Mouse (Mus musculus): ENCODE results near the gene Cmc1. TPM values are rescaled to one million over a fixed set of nuclear protein-coding genes. Genes with fewer than 3 reads are reported as not detected.

Cmc1 gene
- polyA plus RNA-seq, 1 experiment from 2014 or later: 50.8 TPM

GRCm38 (mm10) chr9:118108527-118109011 lies 41.4 kb downstream of the Cmc1 start:
- Histone ChIP-seq H3K9ac (no peak overlapping the region), H3K36me3 (no peaks in the 10 kb centered on the region), H3K4me3 (replicated peaks) (no peak overlapping the region), H3K27me3 (replicated peaks) (no peaks in the 10 kb centered on the region), H3K27ac (no peak overlapping the region), H3K4me2 (no peak overlapping the region), H3K4me1 (no peaks in the 10 kb centered on the region), H3K9me3 (no peaks in the 10 kb centered on the region)
- WGBS: 63% methylated on average over 4 of the region's 4 CpGs
- no peak for ATAC-seq (ENCODE audit: insufficient read depth, low FRiP score, low read depth)

- no peaks in the 10 kb centered on the region for H3K27me3 ChIP-seq (replicated peaks)
- 84% methylated on average over 2 of the region's 2 CpGs for WGBS
- no peak for ATAC-seq (ENCODE audit: insufficient read depth, low FRiP score, low read depth)
These were observed 48.2 kb downstream of the Cmc1 start for GRCm38 (mm10) chr9:118101802-118102201.

GRCm38 (mm10) chr9:118100484-118100883 lies 49.5 kb downstream of the Cmc1 start:
- no peaks in the 10 kb centered on the region for H3K4me1 ChIP-seq
- 93% methylated on average over 2 of the region's 2 CpGs for WGBS
- no peaks in the 10 kb centered on the region for H3K36me3 ChIP-seq
- H3K4me2 ChIP-seq: no peak overlapping the region
- no peak overlapping the region for H3K9ac ChIP-seq
- no peak overlapping the region for H3K27ac ChIP-seq
- no peaks in the 10 kb centered on the region for H3K27me3 ChIP-seq (replicated peaks)
- H3K9me3 ChIP-seq: no peaks in the 10 kb centered on the region
- no peak overlapping the region for H3K4me3 ChIP-seq (replicated peaks)
- no peak for ATAC-seq (ENCODE audit: insufficient read depth, low FRiP score, low read depth)

More at GRCm38 (mm10) chr9:118101802-118102201, 48.2 kb downstream of the Cmc1 start:
- Histone ChIP-seq H3K9me3 (no peaks in the 10 kb centered on the region), H3K9ac (no peak overlapping the region), H3K4me1 (no peaks in the 10 kb centered on the region), H3K4me2 (no peak overlapping the region), H3K36me3 (no peaks in the 10 kb centered on the region), H3K27ac (no peak overlapping the region), H3K4me3 (replicated peaks) (no peak overlapping the region)

GRCm38 (mm10) chr9:118099395-118099794 lies 50.6 kb downstream of the Cmc1 start:
- WGBS: 43% methylated on average over 4 of the region's 4 CpGs
- ATAC-seq (ENCODE audit: insufficient read depth, low FRiP score, low read depth): no peak

GRCm38 (mm10) chr9:118083834-118084233 lies 66.1 kb downstream of the Cmc1 start:
- 87% methylated on average over 4 of the region's 4 CpGs for WGBS
- no peaks in the 10 kb centered on the region; the same call in 1 of the 2 replicates for H3K4me1 ChIP-seq
- no peaks in the 10 kb centered on the region for H3K9me3 ChIP-seq
- H3K9ac ChIP-seq: no peak overlapping the region
- H3K27ac ChIP-seq: no peak overlapping the region
- H3K27me3 ChIP-seq (replicated peaks): no peaks in the 10 kb centered on the region
- no peak for ATAC-seq (ENCODE audit: insufficient read depth, low FRiP score, low read depth)
- no peak overlapping the region for H3K4me2 ChIP-seq
- H3K36me3 ChIP-seq: no peaks in the 10 kb centered on the region
- H3K4me3 ChIP-seq (replicated peaks): no peak overlapping the region

More at GRCm38 (mm10) chr9:118099395-118099794, 50.6 kb downstream of the Cmc1 start:
- no peak overlapping the region for H3K9ac ChIP-seq
- no peak overlapping the region for H3K4me2 ChIP-seq
- H3K4me3 ChIP-seq (replicated peaks): no peak overlapping the region
- no peak overlapping the region for H3K27ac ChIP-seq
- no peaks in the 10 kb centered on the region for H3K9me3 ChIP-seq
- H3K36me3 ChIP-seq: no peaks in the 10 kb centered on the region
- no peaks in the 10 kb centered on the region for H3K27me3 ChIP-seq (replicated peaks)
- H3K4me1 ChIP-seq: no peaks in the 10 kb centered on the region

- H3K4me1 ChIP-seq: no peaks in the 10 kb centered on the region; the same call in 1 of the 2 replicates
- no peaks in the 10 kb centered on the region for H3K36me3 ChIP-seq
- ATAC-seq (ENCODE audit: insufficient read depth, low FRiP score, low read depth): no peak
- no peak overlapping the region for H3K9ac ChIP-seq
- peak overlapping the region; percentile 51; the same call in 1 of the 2 replicates for H3K27ac ChIP-seq
- 23% methylated on average over 22 of the region's 22 CpGs for WGBS
- H3K4me3 ChIP-seq (replicated peaks): peak overlapping the region; percentile 37
- H3K4me2 ChIP-seq: peak overlapping the region; percentile 63
- H3K9me3 ChIP-seq: no peaks in the 10 kb centered on the region
- H3K27me3 ChIP-seq (replicated peaks): no peaks in the 10 kb centered on the region
These were observed 67.2 kb downstream of the Cmc1 start for GRCm38 (mm10) chr9:118082575-118083431.

GRCm38 (mm10) chr9:118073358-118073757 lies 76.6 kb downstream of the Cmc1 start:
- Histone ChIP-seq H3K27ac (no peak overlapping the region), H3K9ac (no peak overlapping the region), H3K4me3 (replicated peaks) (no peak overlapping the region), H3K36me3 (peaks cover under 1% of the 10 kb centered on the region; the same call in 1 of the 2 replicates), H3K9me3 (no peaks in the 10 kb centered on the region), H3K27me3 (replicated peaks) (no peaks in the 10 kb centered on the region), H3K4me1 (no peaks in the 10 kb centered on the region), H3K4me2 (no peak overlapping the region)
- ATAC-seq (ENCODE audit: insufficient read depth, low FRiP score, low read depth): no peak
- WGBS: 84% methylated on average over 3 of the region's 3 CpGs

GRCm38 (mm10) chr9:118072101-118072500 lies 77.9 kb downstream of the Cmc1 start:
- Histone ChIP-seq H3K27ac (no peak overlapping the region), H3K4me1 (no peaks in the 10 kb centered on the region), H3K9ac (no peak overlapping the region), H3K36me3 (peaks cover 7% of the 10 kb centered on the region), H3K9me3 (no peaks in the 10 kb centered on the region), H3K4me2 (no peak overlapping the region), H3K27me3 (replicated peaks) (no peaks in the 10 kb centered on the region), H3K4me3 (replicated peaks) (no peak overlapping the region)
- peak; percentile 58; the same call in 1 of the 2 replicates for ATAC-seq (ENCODE audit: insufficient read depth, low FRiP score, low read depth)
- 81% methylated on average over 5 of the region's 5 CpGs for WGBS

- no peak overlapping the region for H3K9ac ChIP-seq
- H3K36me3 ChIP-seq: peaks cover 10% of the 10 kb centered on the region
- H3K9me3 ChIP-seq: no peaks in the 10 kb centered on the region
- H3K27me3 ChIP-seq (replicated peaks): no peaks in the 10 kb centered on the region
- no peak overlapping the region for H3K4me2 ChIP-seq
- no peak overlapping the region for H3K27ac ChIP-seq
- H3K4me3 ChIP-seq (replicated peaks): no peak overlapping the region
- no peaks in the 10 kb centered on the region for H3K4me1 ChIP-seq
- 89% methylated on average over 3 of the region's 3 CpGs for WGBS
- no peak for ATAC-seq (ENCODE audit: insufficient read depth, low FRiP score, low read depth)
These were observed 78.6 kb downstream of the Cmc1 start for GRCm38 (mm10) chr9:118071337-118071736.

- Histone ChIP-seq H3K4me3 (replicated peaks) (no peak overlapping the region), H3K27ac (no peak overlapping the region), H3K27me3 (replicated peaks) (no peaks in the 10 kb centered on the region), H3K4me1 (no peaks in the 10 kb centered on the region), H3K9ac (no peak overlapping the region), H3K36me3 (peaks cover 10% of the 10 kb centered on the region), H3K9me3 (no peaks in the 10 kb centered on the region), H3K4me2 (no peak overlapping the region)
- no peak for ATAC-seq (ENCODE audit: insufficient read depth, low FRiP score, low read depth)
- WGBS: 93% methylated on average over 6 of the region's 6 CpGs
These were observed 79.5 kb downstream of the Cmc1 start for GRCm38 (mm10) chr9:118070442-118070841.

GRCm38 (mm10) chr9:118059101-118059500 lies 90.9 kb downstream of the Cmc1 start:
- no peak overlapping the region for H3K27ac ChIP-seq
- no peaks in the 10 kb centered on the region for H3K9me3 ChIP-seq
- H3K4me2 ChIP-seq: no peak overlapping the region
- no peak overlapping the region for H3K4me3 ChIP-seq (replicated peaks)
- no peak overlapping the region for H3K9ac ChIP-seq
- 82% methylated on average over 3 of the region's 3 CpGs for WGBS
- H3K36me3 ChIP-seq: peaks cover 20% of the 10 kb centered on the region
- ATAC-seq (ENCODE audit: insufficient read depth, low FRiP score, low read depth): no peak
- no peaks in the 10 kb centered on the region for H3K4me1 ChIP-seq
- no peaks in the 10 kb centered on the region for H3K27me3 ChIP-seq (replicated peaks)

GRCm38 (mm10) chr9:118053286-118053685 lies 96.7 kb downstream of the Cmc1 start:
- no peak for ATAC-seq (ENCODE audit: insufficient read depth, low FRiP score, low read depth)
- Histone ChIP-seq H3K4me3 (replicated peaks) (no peak overlapping the region), H3K27ac (no peak overlapping the region), H3K27me3 (replicated peaks) (no peaks in the 10 kb centered on the region), H3K9me3 (no peaks in the 10 kb centered on the region), H3K4me2 (no peak overlapping the region), H3K9ac (no peak overlapping the region), H3K4me1 (no peaks in the 10 kb centered on the region), H3K36me3 (peaks cover 28% of the 10 kb centered on the region)
- WGBS: 24% methylated on average over 1 of the region's 1 CpGs

All from stomach, embryonic 15.5 days (tissue).